Mouse (Mus musculus): ENCODE results near the gene Adh6a.
"Not testable (repeated sequence)": the region's sequence is repeated elsewhere in the genome, so short reads cannot be mapped to it uniquely, and the experiment has no call there.

Adh6a gene

GRCm38 (mm10) chr3:138325466-138325865, 12.4 kb downstream of the Adh6a start:
- no peak for DNase-seq

DNA sequence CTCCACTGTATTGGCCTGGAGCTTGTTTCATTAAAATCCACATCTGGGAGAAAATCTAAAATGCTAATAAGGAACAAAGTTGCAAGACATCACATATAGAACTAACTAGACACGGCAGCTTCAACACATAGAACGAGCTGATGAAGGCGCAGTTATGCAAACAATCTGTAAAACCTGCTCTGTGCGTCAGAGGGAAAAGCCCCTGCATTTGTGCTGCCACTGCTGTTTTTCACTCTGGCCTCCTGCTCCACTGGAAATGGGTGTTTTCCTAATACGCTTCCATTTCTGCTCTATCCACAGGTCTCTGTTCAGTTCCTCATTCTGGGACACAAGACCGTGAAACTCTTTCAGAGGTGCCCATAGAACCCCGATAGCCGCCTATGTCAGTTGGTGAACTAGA, 20.8 kb downstream of the Adh6a start:
- DNase-seq = no peak

- no peak for DNase-seq
These were observed 21.2 kb downstream of the Adh6a start for GRCm38 (mm10) chr3:138334320-138334719.

DNA sequence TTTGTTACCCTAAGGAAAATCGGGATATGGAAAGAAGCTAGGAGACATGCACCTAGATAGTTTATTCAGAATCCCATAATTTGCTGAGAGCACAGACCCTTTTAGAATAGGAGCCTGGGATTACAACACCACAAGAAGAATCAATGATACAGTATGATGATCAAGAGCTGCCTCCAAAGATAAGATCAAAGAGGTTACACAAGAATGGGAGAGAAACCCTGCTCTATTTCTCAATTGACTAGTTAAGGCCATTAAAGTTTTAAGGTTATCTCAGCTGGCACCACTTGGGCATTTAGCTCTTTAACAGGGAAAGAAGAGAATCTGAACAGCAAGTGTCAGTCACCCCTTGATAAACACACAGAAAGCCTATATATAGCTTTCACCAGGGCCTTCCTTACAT, 22.5 kb downstream of the Adh6a start:
- no peak for DNase-seq

- DNase-seq = peak; percentile 46
These were observed 23.1 kb downstream of the Adh6a start for GRCm38 (mm10) chr3:138336104-138336754.

DNA sequence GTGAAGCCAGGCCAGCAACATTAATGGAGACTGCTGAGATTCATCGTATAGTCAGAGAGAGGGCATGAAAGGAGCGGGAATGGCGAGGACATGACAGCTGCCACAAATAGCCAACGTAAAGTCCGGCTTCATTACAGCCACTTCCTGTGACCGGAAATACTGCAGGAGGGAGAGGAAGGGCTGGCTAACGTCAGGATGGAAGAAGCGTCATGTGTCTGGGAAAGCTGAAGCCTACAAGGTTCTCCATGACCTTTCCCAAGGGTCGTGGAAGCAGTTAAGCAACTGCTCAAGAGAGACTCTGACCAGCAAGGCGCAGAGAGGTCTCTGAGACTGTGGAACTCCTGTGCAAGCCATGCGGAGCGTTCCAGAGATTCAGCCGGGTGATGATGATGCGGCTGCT, 28.4 kb downstream of the Adh6a start, which contains the start of gene Adh6b:
Gene Adh6b (plus strand): TSS at position 305 of the 400 bp plus-strand sequence.
- no peak for DNase-seq

DNA sequence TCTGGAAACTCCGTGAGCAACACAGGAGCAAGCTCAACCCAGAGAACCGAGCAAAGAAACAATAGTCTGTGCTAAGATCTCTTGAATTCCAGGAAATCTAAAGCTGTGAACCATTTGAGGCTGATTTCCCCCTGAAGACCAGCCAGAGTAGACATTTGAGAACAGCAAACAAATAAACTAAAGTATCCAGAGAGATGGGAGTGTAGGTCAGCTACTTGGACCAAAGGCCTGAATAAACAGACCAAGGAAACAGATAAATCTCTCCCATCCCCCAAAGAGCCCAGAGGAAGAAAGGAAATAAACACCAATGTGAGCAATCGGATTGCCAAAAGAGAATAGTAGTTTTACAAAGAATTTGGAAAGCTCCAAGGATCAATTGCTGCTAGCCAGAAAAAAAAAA, 34.0 kb downstream of the Adh6a start:
- DNase-seq = peak; percentile 20

- no peak for DNase-seq
These were observed 39.1 kb downstream of the Adh6a start for GRCm38 (mm10) chr3:138352012-138352809.

DNA sequence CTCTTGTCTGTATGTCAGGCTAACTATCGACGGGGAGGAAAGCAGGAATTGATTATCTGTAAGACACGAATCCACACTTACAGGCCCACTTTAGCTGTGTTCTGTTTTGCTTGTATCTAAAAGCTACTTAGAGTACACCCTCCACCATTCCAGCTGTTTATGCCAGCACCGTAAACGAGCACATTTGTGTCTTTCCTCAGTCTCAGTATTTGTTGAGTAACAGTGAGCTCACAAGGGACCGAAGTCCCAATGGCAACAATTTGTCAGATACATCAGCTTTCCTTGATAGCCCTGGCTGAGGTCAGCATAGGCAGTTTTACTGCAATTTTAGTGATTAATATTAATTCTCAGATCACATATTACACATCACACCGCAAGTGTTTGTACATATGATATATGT, 45.8 kb downstream of the Adh6a start:
- DNase-seq = no peak

DNA sequence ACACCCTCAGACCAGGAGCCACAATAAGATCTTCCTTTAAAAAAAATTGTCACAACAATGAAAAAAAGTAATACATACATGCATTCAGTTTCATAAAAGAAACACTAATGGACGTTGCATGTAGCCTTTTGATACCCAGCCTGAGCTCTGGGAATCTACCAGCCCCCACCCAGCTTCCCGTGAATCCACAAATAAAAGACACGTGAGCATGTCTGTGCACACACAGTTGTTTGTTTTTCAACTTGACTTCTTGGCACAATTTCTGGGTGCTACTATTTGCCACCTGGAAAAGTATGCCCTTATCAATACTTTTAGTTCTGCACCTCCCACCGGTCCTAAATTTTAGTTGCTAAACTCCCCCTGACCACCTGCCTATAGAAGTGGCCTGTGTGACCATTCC, 47.6 kb downstream of the Adh6a start:
- no peak for DNase-seq

GRCm38 (mm10) chr3:138362920-138363319, 49.8 kb downstream of the Adh6a start:
- DNase-seq = no peak

GRCm38 (mm10) chr3:138366181-138366580, 53.1 kb downstream of the Adh6a start:
- no peak for DNase-seq

GRCm38 (mm10) chr3:138369546-138369945, 56.5 kb downstream of the Adh6a start:
- DNase-seq = no peak

- not testable (repeated sequence) for DNase-seq
These were observed 57.2 kb downstream of the Adh6a start for GRCm38 (mm10) chr3:138370289-138370688.

DNA sequence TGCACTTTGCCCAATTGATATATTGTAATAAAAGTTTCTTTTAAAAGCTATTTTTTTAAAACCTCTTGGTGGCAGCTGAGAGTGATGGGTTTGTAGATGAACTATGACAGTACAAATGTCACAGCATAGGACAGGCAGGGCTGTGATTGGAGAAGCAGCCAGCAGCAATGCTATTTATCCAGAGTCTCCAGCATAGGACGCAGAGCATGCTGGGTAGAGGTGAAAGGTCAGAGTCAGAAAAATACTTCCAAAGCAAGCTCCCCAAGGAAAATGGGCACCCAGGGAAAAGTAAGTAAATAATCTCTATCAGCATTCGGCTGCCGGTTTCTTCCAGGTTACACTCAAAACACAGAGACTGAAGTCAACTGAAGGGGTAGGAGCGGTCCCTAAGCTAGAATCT, 60.8 kb downstream of the Adh6a start:
- peak; percentile 10 for DNase-seq

- no peak for DNase-seq
These were observed 62.1 kb downstream of the Adh6a start for GRCm38 (mm10) chr3:138375148-138375547.
